Mouse (Mus musculus) stomach, postnatal 0 days (tissue): ENCODE results near the gene 1700022I11Rik.

Experiments
- CTCF ChIP-seq: IDR thresholded peaks from 2 replicates; pipeline ENCODE4 v1.5.1; 2016; ENCODE audit warnings: antibody characterized with exemption, low read depth, mild to moderate bottlenecking, moderate library complexity
- EP300 ChIP-seq: optimal IDR thresholded peaks from 2 replicates; pipeline ENCODE3; 2016; ENCODE audit warnings: antibody characterized with exemption

DNA sequence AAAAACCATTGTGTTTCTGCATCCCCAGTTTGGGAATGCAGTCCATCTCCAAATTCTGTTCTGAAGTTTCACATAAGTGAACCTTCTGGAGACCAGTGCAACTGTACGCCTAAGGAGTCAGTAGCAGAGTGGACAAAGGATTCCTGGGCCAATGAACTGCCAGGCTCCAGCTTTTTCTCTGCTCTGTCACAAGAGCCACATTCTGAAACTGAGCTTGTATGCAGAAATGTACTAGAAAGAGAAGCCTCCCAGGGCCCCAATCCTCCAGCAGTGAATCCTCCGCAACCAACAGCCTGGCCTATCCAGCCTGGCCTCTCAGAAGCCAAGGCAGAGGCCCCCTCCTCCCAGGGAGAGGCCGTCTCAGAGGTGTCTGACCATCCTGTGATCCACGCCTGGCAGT is 3.5 kb downstream of the 1700022I11Rik start:
- TF ChIP-seq CTCF = no peak
- TF ChIP-seq EP300 = no peak
